In genomic region chr13:42112748-42113147, GRCm38 (mm10) we compare ENCODE assay signal across 21 mouse cellular contexts.
"Had no signal": no experiment of that assay in that cellular context is flagged by ENCODE, and none has a peak within 500 bp of the region (broad histone marks: within the 10 kb centered on the region; RNA-seq: fewer than 3 reads in every experiment).

No protein-coding gene starts in this region.

- H3K36me3 ChIP-seq: limb, embryonic 12.5 days; limb, embryonic 15.5 days; midbrain, embryonic 12.5 days; stomach, embryonic 15.5 days had no signal

- H3K9ac ChIP-seq: limb, embryonic 12.5 days; limb, embryonic 15.5 days; liver, embryonic 14.5 days; liver, postnatal 0 days; lung, embryonic 14.5 days; midbrain, embryonic 12.5 days; stomach, embryonic 15.5 days had no signal

- H3K9me3 ChIP-seq: limb, embryonic 12.5 days; limb, embryonic 15.5 days; midbrain, embryonic 12.5 days; stomach, embryonic 15.5 days had no signal

- DNase-seq: kidney, adult 11 months; kidney, adult 9 months; kidney, postnatal 14 days; kidney, postnatal 4 days; left cerebral cortex, postnatal 4 days; liver, postnatal 0 days; lung, embryonic 14.5 days; retina, postnatal 1 day; right cerebral cortex, postnatal 25 days; spleen, adult 18-20 months; thymus, postnatal 4 days had no signal

- H3K4me3 ChIP-seq: limb, embryonic 12.5 days; limb, embryonic 15.5 days; midbrain, embryonic 12.5 days; myocyte; stomach, embryonic 15.5 days had no signal

- H3K4me2 ChIP-seq: limb, embryonic 12.5 days; limb, embryonic 15.5 days; liver, embryonic 11.5 days; lung, embryonic 14.5 days; midbrain, embryonic 12.5 days; stomach, embryonic 15.5 days had no signal

- H3K27ac ChIP-seq: limb, embryonic 12.5 days; limb, embryonic 15.5 days; liver, embryonic 14.5 days; macrophage; midbrain, embryonic 12.5 days; stomach, embryonic 15.5 days had no signal

- ATAC-seq: liver, postnatal 0 days; lung, postnatal 0 days; midbrain, embryonic 16.5 days had no signal

- H3K27me3 ChIP-seq: limb, embryonic 12.5 days; limb, embryonic 15.5 days; midbrain, embryonic 12.5 days; stomach, embryonic 15.5 days had no signal

- H3K4me1 ChIP-seq: limb, embryonic 15.5 days had no signal
